Mouse (Mus musculus): ENCODE measurements around the gene Kdelr2.

Gene Kdelr2

DNA sequence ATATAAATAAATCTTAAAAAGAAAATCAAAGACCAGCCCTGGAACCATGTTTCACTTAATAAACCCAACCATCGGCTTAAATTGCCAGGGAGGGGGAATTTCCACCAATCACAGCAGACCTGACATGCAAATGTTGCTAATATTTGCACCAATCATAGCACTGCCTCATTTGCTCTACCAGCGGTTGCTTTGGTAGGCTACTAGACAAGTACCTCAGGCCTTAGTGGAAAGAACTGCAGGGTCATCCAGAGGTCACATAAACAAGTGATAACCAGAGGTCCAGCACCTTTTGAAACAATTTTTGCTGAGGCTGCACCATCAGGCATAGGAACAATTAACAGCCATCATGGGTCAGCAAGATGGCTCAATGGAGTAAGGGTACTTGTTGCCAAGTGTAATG is 2.1 kb upstream of the Kdelr2 start:
- no peak for DNase-seq (ENCODE audit: low read depth, low spot score)

- DNase-seq (ENCODE audit: low read depth, low spot score) = no peak
These were observed 701 bp downstream of the Kdelr2 start for GRCm38 (mm10) chr5:143404148-143404930.

DNA sequence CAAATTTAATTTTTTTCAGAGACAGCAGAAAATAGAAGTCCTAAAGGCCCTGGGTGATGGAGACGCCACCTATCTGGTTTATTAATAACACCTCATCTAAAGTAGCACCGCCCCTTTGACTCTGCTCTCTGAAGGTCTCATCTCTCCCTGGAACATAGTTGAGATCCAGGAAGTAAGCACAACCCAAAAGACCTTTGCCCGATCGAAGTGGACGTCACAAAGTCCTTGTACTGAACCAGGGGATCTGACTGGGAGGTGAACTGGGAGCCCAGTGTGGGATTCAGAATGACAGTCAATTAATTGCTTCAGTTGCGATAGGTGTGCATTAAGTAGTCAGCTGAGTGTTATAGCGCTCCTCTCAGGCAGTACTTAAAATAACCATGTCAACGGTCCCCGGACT is 1.6 kb downstream of the Kdelr2 start:
- DNase-seq (ENCODE audit: low read depth, low spot score) = no peak

- DNase-seq (ENCODE audit: low read depth, low spot score) = no peak
These were observed 2.9 kb downstream of the Kdelr2 start for GRCm38 (mm10) chr5:143406548-143406947.

DNA sequence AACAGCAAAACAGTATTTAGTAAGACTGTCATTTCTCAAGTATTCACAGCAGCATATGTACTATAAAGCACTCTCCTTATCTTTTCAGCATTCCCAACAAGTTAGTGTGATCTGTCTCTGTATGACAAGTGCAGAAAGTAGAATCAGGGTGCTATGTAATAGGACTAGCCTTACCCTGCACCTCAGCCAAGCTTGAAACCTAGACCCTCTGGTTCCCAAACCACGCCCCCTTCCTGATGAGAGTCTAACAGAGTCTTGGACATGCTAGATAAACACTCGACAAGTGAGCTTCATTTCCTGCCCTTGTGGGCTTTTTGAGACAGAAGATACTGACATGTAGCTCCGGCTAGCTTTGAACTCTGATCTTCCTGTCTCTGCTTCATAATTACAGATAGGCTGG is 5.6 kb downstream of the Kdelr2 start:
- DNase-seq (ENCODE audit: low read depth, low spot score) = no peak

GRCm38 (mm10) chr5:143410841-143411395 is 7.3 kb downstream of the Kdelr2 start:
- peak; percentile 59 for DNase-seq (ENCODE audit: low read depth, low spot score)

DNA sequence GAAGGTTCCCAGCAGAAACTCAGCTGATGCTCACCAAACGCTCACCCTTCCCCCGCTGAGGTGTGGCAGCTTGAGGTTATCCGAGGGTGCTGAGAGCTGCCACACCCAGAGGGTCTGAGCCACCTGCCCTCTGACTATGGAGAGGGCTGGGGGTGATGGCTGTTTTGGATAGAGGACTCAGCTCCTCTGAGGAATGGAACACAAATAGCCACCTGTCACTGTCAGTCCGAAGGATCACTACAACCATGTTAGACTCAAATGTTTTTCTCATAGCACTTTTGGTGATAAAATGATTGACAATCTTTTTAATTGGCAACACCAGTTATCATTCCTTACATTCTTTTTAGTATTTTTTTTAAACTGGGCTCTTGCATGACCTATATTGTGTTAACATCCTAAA is 17.8 kb downstream of the Kdelr2 start:
- DNase-seq (ENCODE audit: low read depth, low spot score) = no peak

GRCm38 (mm10) chr5:143422990-143423389 is 19.4 kb downstream of the Kdelr2 start:
- DNase-seq (ENCODE audit: low read depth, low spot score) = no peak

- no peak for DNase-seq (ENCODE audit: low read depth, low spot score)
These were observed 20.4 kb downstream of the Kdelr2 start for GRCm38 (mm10) chr5:143423899-143424519.

DNA sequence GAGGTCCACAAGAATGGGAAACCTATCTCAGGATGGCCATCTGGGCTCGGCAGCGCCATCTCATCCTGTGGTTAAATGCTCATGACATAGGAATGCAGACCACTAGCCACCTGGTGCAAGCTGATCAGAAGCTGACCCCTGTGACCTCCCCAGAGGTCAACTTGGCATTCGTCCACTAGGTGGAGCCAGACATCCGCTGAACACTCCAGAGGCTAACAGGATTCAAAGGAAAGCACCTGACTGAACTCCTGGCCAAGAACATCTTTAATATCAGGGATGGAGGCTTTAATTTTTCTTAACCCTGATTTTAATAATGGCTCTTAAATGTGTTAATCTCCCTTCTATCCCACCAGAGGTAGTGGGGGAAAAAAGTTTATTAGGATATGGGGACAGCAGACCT is 30.8 kb downstream of the Kdelr2 start:
- peak; percentile 13 for DNase-seq (ENCODE audit: low read depth, low spot score)

DNA sequence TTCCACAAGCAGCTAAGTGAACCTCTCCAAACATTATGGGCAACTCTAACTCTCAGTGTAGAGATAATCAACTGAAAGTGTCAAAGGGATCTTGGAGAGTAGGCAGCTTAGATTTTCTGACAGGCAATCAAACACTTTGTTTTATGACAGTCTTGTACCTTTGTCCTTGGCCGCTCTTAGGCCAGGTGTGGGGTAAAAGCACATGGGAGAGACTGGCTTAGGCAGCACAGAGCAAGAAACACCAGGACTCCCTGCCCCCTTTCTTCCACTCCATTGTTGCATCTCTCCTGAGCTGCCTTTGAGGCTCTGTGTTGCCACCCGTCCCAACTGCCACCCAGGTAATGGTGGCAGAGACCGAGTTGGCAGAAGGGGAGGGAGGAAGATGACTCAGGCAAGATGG is 37.7 kb downstream of the Kdelr2 start:
- DNase-seq (ENCODE audit: low read depth, low spot score) = no peak

DNA sequence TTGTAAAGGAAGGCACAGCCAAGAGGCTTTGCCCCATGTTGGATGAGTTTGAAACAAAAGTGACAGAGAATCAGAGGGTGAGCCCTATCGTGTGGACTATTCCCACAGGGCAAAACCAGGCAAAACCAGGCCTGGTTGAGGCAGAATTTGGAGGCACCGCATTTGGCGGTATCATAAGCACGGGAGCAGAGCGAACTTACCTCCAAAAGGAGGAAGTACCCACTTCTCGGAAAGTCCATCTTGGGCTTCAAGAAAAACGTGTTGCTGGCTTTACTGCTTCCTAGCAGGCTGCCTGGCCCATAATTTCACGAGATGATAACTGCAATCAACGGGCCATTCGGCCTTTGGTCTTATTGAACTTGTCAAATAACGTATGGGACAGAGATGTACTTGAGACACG is 38.1 kb downstream of the Kdelr2 start:
- no peak for DNase-seq (ENCODE audit: low read depth, low spot score)

- no peak for DNase-seq (ENCODE audit: low read depth, low spot score)
These were observed 60.0 kb downstream of the Kdelr2 start for GRCm38 (mm10) chr5:143463671-143464070.

- peak; percentile 88 for DNase-seq (ENCODE audit: low read depth, low spot score)
These were observed 60.6 kb downstream of the Kdelr2 start, which contains the start of gene Daglb for GRCm38 (mm10) chr5:143464100-143464756. Gene Daglb (plus strand): TSS chr5:143464584.

DNA sequence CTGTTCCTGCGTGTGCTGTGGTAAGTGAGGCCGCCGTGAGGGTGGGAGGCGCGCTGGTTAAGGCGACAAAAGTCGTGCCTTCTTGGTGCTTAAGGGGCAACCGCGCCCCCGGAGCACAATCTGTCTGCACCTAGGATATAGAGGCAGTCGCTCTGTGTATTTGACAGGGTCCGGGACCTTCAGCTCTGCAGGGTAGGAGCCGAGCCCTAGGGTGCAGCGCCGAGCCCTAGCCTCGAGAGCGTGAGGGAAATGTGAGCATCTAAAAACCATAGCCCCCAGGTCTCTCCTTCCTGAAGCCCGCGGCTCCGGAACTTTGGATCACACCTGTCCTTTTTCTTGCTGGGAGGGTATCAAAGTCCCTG is 61.1 kb downstream of the Kdelr2 start:
- no peak for DNase-seq (ENCODE audit: low read depth, low spot score)

GRCm38 (mm10) chr5:143465156-143466085 is 61.8 kb downstream of the Kdelr2 start:
- DNase-seq (ENCODE audit: low read depth, low spot score) = no peak

- no peak for DNase-seq (ENCODE audit: low read depth, low spot score)
These were observed 63.4 kb downstream of the Kdelr2 start for GRCm38 (mm10) chr5:143466891-143467669.

- no peak for DNase-seq (ENCODE audit: low read depth, low spot score)
These were observed 64.3 kb downstream of the Kdelr2 start for GRCm38 (mm10) chr5:143467931-143468330.

- DNase-seq (ENCODE audit: low read depth, low spot score) = no peak
These were observed 66.0 kb downstream of the Kdelr2 start for GRCm38 (mm10) chr5:143469628-143470027.

GRCm38 (mm10) chr5:143470421-143471164 is 67.0 kb downstream of the Kdelr2 start:
- no peak for DNase-seq (ENCODE audit: low read depth, low spot score)
